Mouse (Mus musculus) heart, embryonic 14.5 days (tissue): ENCODE measurements around the gene Dgkg. TPM values are rescaled to one million over a fixed set of nuclear protein-coding genes. Genes with fewer than 3 reads are reported as not detected.

Source experiments
- ATAC-seq: fragments of 200-750 bp; cut with Nextera tagmentation; 2 replicates; pipeline ENCODE4 v1.8.0; 2017; ENCODE audit warnings: low read depth, moderate TSS enrichment; ENCODE audit not compliant: insufficient number of reproducible peaks, insufficient read depth, low FRiP score
- H3K27ac ChIP-seq, 2 experiments: fragments of 200-500 bp in 1 of 2; fragments of 300-500 bp in 1 of 2; sonication (generic) in 1 of 2; replicated peaks in 1 of 2; 2 replicates each; pipeline ENCODE4 v1.5.1; 2012 to 2014; ENCODE audit warnings: low read depth in 2 of 2, low read length in 2 of 2, control low read depth in 1 of 2, mild to moderate bottlenecking in 1 of 2, mixed read lengths in 1 of 2; ENCODE audit not compliant: control insufficient read depth in 1 of 2, insufficient read depth in 1 of 2
- H3K27me3 ChIP-seq: fragments of 300-500 bp; sonication (generic); 2 replicates; pipeline ENCODE4 v1.6.1; 2014; ENCODE audit warnings: mild to moderate bottlenecking, low read length, control low read depth; ENCODE audit not compliant: control insufficient read depth, insufficient read depth
- H3K36me3 ChIP-seq: fragments of 300-500 bp; sonication (generic); 2 replicates; pipeline ENCODE4 v1.6.1; 2014; ENCODE audit warnings: mild to moderate bottlenecking, control low read depth, low read length, mixed read lengths; ENCODE audit not compliant: control insufficient read depth, insufficient read depth
- H3K4me1 ChIP-seq, 2 experiments: fragments of 200-500 bp in 1 of 2; fragments of 300-500 bp in 1 of 2; sonication (generic) in 1 of 2; 2 replicates each; pipeline ENCODE4 v1.6.1; 2012 to 2014; ENCODE audit warnings: low read length in 2 of 2, control low read depth in 1 of 2, mixed read lengths in 1 of 2; ENCODE audit not compliant: control insufficient read depth in 2 of 2, insufficient read depth in 2 of 2
- H3K4me2 ChIP-seq: fragments of 300-500 bp; sonication (generic); 2 replicates; pipeline ENCODE4 v1.6.1; 2014; ENCODE audit warnings: mild to moderate bottlenecking, low read length
- H3K4me3 ChIP-seq, 2 experiments: fragments of 200-500 bp in 1 of 2; fragments of 300-500 bp in 1 of 2; sonication (generic) in 1 of 2; 2 replicates each; pipeline ENCODE4 v1.5.1; 2012 to 2014; ENCODE audit warnings: low read length in 2 of 2, mild to moderate bottlenecking in 2 of 2, control low read depth in 1 of 2, low read depth in 1 of 2, moderate library complexity in 1 of 2; ENCODE audit not compliant: control insufficient read depth in 1 of 2, insufficient read depth in 1 of 2
- H3K9ac ChIP-seq: fragments of 300-500 bp; sonication (generic); 2 replicates; pipeline ENCODE4 v1.6.1; 2014; ENCODE audit warnings: mild to moderate bottlenecking, low read length
- H3K9me3 ChIP-seq: fragments of 300-500 bp; sonication (generic); 2 replicates; pipeline ENCODE4 v1.6.1; 2016; ENCODE audit warnings: low read length, control low read depth; ENCODE audit not compliant: control insufficient read depth
- WGBS: fragments of 180-500 bp; shearing (Covaris S2); extraction: QIAGEN DNeasy Blood & Tissue Kit; methylation state at CpG from one replicate; pipeline ENCODE4 v1.1.7; 2014; 5-methylcytosine and 5-hydroxymethylcytosine counted together
- microRNA-seq: library from miRNA; unstranded; fragments of <30 nt; microRNA quantifications from one replicate; pipeline ENCODE4, GENCODE M21; 2016
- polyA plus RNA-seq: library from polyadenylated mRNA; unstranded; fragments of >200 nt; fragmentation: Nextera tagmentation; extraction: Ambion mirVana; gene quantifications from 2 replicates; pipeline ENCODE4 v1.2.1, GENCODE M21; 2014

The Dgkg gene
- polyA plus RNA-seq, 1 experiment from 2014 or later = 0.42 TPM

DNA sequence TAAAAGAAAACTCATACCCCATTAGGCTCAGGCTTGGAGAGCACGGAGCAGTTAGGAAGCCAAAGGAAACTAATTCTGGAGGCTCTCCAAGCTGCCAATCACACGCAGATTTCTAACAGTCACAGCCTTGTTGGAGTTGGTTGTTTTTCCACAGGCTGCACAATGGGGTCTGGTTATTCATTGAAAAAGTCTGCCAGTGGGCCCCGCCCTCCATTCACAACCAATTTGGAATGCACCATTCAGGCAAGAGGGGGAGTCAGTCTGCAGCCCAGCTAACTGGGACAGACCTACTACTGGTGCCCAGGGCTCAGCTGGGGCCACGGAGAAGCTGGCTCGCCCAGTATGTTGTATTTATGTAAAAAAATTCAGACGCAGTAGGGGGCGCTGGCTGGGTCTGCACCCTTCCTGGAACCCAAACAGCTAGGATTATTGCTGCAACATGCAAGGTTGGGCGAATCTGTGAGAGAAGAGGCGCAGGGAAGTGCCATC lies 228.1 kb downstream of the Dgkg start:
- Histone ChIP-seq H3K4me1 (peaks cover 19 to 25% of the 10 kb centered on the region in 2 experiments), H3K27me3 (no peaks in the 10 kb centered on the region), H3K27ac (peak overlapping the region; percentile 62 to 71), H3K9ac (peak overlapping the region; percentile 59), H3K4me3 (peak overlapping the region; percentile 8 to 21; a peak in 2 of 4 replicates), H3K36me3 (peaks cover 11% of the 10 kb centered on the region), H3K4me2 (peak overlapping the region; percentile 65), H3K9me3 (no peaks in the 10 kb centered on the region)
- peak; percentile 80 for ATAC-seq
- WGBS = 7% methylated on average over 9 of the region's 9 CpGs

DNA sequence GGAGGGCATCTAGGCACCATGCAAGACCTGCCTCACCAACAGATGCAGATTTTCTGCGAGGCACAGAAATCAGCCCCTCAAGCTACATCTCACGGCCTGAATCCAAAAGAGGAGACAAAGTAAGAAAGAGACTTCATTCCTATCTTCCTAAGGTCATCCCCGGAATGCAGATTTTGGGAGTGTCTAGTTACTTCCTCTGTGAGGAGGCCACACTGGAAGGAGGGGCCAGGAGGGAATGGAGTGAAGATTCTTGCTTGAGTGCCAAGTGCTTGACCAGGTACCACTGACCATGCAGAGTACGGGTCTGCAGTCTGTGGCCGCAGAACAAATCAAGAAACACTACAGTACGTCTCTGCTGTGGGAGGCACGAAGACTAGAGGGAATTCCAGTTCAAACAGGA lies 230.2 kb downstream of the Dgkg start:
- Histone ChIP-seq H3K36me3 (peaks cover 11% of the 10 kb centered on the region), H3K9me3 (no peaks in the 10 kb centered on the region), H3K4me3 (no peak overlapping the region), H3K4me1 (peaks cover 19 to 25% of the 10 kb centered on the region in 2 experiments), H3K4me2 (no peak overlapping the region), H3K9ac (no peak overlapping the region), H3K27ac (no peak overlapping the region), H3K27me3 (no peaks in the 10 kb centered on the region)
- no peak for ATAC-seq
- WGBS = 72% methylated on average over 7 of the region's 7 CpGs

DNA sequence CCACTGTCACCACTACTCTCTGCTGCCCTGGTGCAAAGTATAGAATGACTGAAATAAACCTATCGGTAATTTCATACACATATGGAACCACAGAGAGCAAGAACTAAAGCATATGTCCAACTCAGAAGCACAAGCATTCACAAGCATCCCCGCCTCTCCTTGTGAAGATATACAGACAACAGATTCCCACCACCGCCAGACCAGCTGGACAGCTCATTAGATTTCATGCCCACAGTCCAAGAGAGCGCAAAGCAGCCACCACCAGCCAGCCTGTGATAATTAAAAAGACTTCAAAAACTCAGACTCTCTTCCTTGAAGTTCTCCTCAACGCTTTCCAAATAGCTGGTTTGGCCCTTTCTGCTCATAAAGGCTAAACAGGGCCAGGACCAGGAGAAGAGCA lies 234.8 kb downstream of the Dgkg start:
- 89% methylated on average over 5 of the region's 5 CpGs for WGBS
- no peak overlapping the region for H3K4me3 ChIP-seq
- no peaks in the 10 kb centered on the region for H3K9me3 ChIP-seq
- H3K27me3 ChIP-seq = no peaks in the 10 kb centered on the region
- peaks cover 8% of the 10 kb centered on the region for H3K36me3 ChIP-seq
- 0 out of 4 replicates have a peak, but pooled peaks cover 0 to 3% of the 10 kb centered on the region in 2 experiments for H3K4me1 ChIP-seq
- H3K9ac ChIP-seq = no peak overlapping the region
- ATAC-seq = no peak
- H3K27ac ChIP-seq = no peak overlapping the region
- H3K4me2 ChIP-seq = no peak overlapping the region

Small RNA genes lying within 50 kb of the gene (microRNA-seq; reads per million reads assigned to microRNA genes)
- gene Mir6362 (not detected), gene Mir8095 (not detected)

Other genes starting within 250 kb of the Dgkg start
- gene Etv5, start 217.5 kb downstream of the Dgkg start, polyA plus RNA-seq = 14.3 and 15.6 TPM in 2 replicates
- not detected in 2 replicates for gene Crygs, start 154.4 kb upstream of the Dgkg start, polyA plus RNA-seq
- 19.3 TPM in 2 replicates for gene Tbccd1, start 200.4 kb upstream of the Dgkg start, polyA plus RNA-seq
- 86.4 and 97.4 TPM in 2 replicates for gene Dnajb11, start 200.6 kb upstream of the Dgkg start, polyA plus RNA-seq
- 2.0 and 4.6 TPM in 2 replicates for gene Ahsg, start 234.1 kb upstream of the Dgkg start, polyA plus RNA-seq